Mouse (Mus musculus) neural tube, embryonic 10.5 days (tissue): ENCODE measurements at regions not wholly inside any gene's neighbourhood (a gene's known extent, or its start where the extent isn't known, plus 50 kb on each side); places are given as distances from the start of the nearest gene placed in this dataset.

Experiments
- DNase-seq: peaks from one replicate; pipeline ENCODE4 v3.0.0-alpha.2; 2017; ENCODE audit warnings: low spot score; ENCODE audit errors: extremely low spot score

DNA sequence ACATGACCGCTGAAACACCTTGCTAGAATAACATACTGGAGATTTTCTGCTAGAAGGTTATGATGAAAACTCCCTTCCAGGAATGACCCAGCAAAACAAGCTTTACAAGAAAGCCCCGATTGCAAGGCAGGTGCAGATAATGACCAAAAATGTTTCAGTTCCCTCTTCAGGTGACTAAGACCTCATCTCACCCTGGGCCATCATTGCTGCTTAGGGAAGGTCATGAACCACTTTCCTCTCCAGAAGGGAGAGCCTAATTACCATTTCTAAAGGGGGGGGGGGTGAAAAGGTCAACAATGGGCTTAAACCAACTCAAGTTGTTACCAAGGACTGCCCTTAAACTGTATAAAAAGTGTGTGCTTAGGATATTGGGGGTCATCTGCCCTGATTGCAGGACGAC, 59.8 kb upstream of the Speer4c start:
- DNase-seq: no peak

DNA sequence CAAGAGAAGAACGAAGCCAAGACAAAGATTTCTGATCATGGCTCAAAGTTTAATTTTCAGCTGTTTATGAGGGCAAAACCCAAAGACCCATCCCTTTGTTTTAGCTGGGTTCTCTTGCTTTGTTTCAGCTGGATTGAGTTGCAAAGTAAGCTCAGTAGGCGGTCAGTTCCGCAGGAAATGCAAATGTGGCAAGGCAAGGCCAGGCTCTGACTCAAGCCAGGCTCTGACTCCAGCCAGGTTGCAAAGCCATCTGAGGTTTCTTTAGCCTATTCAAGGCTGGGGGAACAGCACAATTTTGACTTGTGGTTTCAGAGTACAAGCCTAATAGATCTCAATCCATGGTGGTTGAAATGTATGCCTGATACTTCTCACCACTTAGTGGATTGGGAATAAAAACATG, 60.5 kb upstream of the Speer4c start:
- no peak for DNase-seq

DNA sequence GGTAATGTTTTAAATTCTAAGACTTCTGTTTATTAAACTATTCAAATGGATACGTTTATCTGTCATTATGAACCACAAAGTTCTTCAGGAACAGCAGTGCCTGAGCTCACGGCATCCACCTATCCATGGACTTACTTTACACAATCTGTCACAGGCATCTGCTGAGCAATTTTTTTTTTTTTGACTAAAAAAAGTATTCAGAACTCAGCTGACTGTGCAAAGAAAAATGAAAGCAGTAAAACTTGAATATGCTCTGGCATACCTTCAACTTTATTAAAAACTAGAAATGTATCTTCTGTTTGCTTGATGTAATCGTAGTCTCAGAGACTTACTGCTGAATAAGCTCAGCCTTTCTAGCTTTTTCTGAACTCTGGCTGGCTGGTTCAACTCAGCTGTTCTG, 62.0 kb upstream of the Speer4c start:
- no peak for DNase-seq

DNA sequence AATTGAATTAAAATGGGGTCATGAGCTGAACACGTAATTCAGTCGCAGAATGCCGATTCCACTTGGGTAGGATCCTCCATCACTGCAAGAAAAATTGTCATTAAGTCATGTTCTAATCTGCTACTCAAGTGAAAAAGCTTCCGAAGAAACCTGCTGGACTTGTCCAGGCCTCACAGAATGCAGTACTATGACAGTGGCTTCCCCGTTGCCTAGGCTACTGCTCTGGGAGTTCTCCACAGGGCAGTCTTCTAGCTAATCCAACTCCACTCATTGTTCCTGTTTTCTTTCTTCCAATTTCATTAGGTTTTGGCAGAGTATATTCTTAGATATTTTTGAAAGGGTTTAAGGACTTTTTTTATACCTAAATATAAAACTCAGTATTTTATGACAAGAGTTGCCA, 89.5 kb upstream of the Speer4c start:
- no peak for DNase-seq

DNA sequence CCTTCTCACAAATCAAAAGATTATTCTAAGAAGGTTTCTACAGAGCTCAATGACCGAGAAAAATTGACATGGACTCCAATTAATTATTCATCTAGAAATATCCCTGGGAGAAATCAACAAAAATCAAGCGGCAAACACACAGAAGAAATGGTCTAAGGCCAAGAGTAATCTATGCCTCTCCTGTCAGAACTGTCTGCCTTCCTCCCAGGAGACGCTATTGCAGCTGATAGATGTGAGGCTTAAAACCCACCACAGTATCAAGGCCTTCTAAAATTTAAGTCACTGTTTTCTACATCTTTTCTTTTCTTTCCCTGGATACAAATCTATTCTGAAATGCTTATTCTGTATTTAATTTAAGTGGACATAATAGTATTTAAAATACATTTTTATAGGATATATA, 102.8 kb upstream of the Speer4c start:
- DNase-seq: no peak

DNA sequence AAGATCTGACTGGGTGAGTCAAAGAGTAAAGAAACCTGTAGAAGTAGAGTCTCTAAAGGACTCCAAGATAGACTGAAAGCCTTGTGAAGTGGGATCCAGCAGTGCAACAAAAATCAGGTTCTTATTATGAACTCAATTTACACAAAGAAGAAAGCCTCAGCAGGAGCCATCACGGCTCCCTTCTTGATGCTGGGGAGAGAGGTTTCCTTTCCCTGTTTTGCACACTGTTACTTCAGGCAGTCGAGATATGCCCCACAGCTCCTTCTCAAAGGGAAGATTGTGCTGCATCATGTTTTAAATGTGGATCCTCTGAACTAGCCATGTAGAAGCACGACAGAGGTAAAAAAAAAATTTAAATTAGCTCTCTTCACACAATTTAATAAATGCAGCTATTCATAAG, 103.3 kb upstream of the Speer4c start:
- DNase-seq: no peak

DNA sequence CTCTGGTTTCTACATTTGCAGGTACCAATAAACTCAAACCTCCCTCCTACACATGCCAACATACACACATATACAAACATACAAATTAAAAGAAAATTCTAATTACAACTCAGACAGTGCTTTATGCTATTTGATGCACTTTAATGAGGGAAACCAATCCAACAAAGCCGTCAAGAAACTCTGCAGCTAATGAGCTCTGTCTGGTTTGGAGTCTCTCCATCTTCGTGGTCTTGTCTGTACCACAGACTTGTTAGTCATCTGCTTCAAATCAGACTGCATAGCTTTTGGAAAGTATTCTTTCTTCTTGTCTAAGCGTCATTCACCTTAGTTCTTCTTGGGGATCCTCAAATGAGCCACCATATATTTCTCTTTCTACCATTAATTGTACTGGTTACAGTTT, 108.9 kb upstream of the Speer4c start:
- DNase-seq: no peak

DNA sequence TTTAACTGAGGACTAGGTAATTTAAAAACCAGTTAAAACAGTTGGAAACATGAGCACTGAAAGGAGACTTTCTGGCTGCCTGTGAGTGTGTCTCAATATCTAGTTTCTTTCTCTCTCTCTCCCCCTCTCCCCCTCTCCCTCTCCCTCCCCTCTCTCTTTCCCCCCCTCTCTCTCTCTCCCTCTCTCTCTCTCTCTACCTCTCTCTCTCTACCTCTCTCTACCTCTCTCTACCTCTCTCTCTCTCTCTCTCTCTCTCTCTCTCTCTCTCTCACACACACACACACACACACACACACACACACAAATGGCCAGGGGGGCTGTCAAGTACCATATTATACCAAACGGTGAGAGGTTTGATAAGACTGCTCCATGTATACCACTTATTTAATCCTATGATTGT, 103.0 kb upstream of the Cacna2d1 start:
- no peak for DNase-seq

DNA sequence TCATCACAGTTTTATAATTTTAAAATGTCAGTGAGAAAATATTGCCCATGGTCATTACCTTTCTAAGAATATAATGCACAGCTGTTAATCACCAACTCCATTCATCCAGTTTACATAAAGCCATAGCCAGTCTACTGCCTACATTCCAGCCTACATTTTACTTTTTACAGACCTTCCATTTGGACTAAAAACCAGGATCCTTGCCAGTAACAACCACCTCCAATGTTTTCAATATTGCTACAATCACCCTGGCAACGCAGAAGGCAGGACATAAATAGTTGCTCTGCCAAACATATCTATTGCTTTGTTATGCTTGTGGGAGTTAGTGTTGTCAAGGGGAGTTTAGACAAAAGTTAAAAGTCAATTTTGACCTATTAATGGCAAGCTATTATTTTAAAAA, 102.2 kb upstream of the Cacna2d1 start:
- no peak for DNase-seq

DNA sequence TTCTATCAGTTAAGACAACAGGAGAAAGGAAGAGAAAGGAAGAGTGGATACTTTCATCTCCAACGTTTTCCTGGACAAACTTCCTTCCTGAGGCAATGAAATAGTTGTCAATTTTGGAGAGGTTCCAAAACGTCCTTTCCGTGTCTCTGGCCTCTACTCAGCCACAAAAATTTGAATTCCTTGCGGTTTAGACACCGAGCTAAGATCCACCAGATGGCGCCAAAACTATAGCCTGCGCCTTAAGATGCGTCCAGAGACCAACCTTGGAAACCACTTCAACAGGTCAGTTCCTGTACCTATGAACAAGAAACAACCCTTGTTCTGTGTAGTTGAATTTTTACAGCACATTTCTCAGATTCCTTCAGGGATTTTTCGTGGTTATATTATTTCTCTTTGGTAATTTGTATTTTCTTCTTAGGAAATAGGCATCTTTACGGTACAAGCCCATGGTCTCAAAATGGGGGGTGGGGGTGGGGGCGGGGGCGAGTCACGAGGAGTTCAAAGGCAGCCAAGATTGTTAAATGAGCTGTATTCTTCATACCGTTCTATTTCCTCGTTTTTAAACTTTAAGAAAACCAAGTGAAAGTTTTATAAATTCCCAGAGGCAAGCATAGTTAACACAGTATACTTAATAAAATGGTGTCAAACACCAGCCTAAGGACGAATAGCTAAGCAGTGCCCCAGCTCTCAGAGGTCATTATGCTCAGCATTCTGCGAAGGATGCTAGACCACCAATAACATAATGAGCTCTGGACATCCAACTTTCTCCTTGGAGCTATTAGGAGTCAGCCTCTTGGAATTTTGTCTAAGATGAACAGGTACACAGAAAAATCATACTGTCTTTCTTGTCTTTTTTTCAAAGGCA, 96.2 kb upstream of the Cacna2d1 start:
- peak; percentile 59 for DNase-seq

DNA sequence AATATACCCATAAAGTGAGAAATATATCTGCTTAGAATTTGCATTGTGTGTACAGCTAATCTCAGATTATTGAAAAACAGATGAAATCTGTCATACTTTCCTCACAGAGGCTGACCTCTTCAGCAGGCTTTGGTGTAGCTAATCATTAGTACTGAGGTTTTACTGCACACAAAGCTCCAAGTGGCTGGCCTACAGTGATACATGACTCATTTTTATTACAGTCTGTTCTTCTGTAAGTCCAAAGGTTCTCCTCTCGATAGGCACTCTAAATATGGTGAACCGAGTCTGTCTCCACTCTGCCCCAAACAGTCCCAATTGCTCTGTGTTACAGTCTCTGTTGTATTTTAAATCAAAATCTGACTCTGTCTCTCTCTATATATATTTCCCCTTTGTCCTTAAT, 87.7 kb upstream of the Cacna2d1 start:
- DNase-seq: no peak

DNA sequence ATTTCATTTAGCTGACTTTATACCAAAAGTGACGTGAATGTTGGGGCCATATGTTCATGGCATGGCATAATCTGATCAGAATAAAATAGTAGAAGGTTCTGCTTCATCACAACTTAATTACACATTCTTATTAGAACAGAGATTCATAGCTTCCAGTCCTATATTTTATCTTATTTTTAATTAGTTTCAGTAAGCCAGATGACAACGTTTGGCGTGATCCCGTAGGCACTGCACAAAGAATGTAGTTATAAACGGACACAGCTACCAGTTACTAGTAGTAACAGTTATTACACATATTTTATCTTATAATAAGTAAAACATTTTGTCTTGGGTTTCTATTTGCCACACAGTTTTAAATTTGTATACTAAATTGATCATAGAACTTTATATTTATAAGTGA, 85.0 kb upstream of the Cacna2d1 start:
- no peak for DNase-seq

DNA sequence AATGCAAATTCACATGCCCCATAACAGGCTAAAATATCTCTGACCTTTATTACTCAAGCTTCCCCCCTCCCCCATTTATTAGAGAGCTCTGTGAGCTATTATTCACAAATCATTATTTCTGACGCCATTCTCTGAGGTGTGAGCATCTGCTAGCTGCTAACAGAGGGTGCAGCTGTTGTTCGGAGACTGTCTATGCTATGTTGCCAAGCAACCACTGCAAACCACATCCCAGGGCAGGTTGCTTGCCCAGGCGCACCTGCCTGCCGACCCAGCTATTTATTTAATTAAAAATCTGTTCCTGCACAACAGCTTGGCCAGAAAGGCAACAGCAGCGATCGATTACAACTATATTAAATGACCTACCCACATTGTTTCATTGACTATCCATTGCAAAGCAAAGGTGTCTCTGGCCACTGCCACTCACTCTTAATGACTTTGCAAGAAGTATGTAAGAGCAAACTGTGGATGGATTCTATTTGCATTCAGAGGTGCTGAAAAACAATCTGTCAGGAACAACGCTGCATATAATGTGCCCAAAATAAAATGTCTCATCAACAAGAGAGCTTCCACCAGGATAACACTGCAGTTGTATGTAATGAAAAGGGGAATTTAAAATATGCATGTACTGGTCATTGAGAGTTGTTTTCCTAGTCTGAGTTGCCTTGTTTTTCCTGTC, 84.2 kb upstream of the Cacna2d1 start:
- no peak for DNase-seq

DNA sequence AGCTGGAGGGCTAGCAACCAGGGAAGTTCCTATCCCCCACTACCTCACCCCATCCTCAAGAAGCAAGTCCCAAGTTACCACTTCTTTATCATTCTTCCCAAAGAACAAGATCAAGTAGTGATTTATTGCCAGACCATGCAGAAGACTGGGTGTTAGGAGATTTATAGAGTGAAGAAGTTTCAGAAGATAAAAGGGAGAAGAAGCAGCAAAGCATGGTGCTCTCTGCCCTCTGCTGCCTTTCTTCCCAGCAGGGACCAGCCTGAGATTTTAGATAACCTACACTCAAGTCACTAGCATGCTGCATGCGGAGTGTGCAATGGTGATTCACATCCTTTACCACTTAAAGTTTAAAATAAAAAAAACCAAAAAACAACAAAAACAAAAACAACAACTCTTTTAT, 79.7 kb upstream of the Cacna2d1 start:
- DNase-seq: no peak

DNA sequence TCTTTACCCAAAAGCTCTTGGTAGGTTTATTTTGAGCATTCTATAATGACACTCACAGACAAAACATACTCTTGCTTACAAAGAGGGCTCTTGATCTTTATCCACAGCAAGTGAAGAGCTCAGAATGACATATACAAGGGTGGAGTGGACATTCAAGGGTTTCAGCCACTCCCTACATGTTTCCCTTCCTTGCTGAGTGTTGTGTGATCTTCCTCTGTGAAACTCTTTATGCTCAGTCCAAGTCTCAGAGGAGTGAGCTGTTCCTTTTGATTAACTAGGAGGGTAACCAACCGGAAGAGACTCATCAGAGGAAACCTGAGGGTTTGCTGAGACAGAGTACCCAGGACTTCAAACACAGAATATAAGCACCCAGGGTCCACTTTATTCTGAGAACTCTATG, 77.5 kb upstream of the Cacna2d1 start:
- no peak for DNase-seq

DNA sequence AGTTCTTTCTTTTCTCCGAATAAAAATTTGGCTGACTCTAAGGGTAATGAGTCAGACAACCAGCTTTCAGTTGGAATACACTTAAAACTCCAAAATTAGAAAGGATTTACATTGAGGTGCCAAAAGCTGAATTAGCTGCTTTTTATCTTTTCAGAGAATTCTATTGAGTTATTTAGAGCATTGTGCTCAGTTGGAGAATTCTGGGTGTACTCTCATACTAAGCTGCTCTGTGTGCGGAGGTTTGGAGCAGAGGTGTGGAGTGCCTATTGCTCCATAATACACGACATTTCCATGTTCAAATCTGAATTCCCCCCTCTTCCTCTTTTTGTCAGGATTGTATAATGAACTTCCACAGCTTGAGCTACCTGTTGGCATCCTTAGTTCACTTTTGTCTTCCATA, 60.4 kb upstream of the Cacna2d1 start:
- no peak for DNase-seq

DNA sequence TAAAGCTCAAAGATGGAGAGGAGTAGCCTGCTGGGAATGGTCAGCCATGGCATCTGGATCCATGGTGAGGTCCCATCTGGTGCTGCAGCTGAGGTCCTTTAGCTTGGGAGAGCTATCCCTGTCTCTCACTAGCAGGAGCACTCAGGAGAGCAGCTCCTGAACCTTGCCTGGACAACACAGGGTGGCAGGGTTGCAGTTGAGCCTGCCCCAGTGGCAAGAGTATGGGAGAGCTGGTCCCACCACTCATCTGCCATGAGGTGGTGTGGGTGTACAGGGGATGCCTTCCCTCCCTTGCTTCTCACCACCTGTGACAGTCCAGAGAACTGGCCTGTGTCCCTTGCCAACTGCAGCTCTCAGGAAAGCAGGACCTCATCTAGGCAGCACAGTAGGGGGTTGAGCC, 51.5 kb upstream of the Cacna2d1 start:
- DNase-seq: no peak
